Mouse (Mus musculus) lung, postnatal 0 days (tissue): ENCODE measurements around the gene Mbd4. TPM values are rescaled to one million over a fixed set of nuclear protein-coding genes. Genes with fewer than 3 reads are reported as not detected.
A peak's percentile ranks its signal among the peaks of the same experiment; 100 is the strongest.

Source experiments
- ATAC-seq: fragments of 200-750 bp; cut with Nextera tagmentation; 2 replicates; pipeline ENCODE4 v1.8.0; 2017; ENCODE audit warnings: moderate library complexity
- DNase-seq: peaks from one replicate; pipeline ENCODE4 v3.0.0-alpha.2; 2016; ENCODE audit warnings: low spot score
- H3K27ac ChIP-seq: fragments of 300-500 bp; sonication (generic); 2 replicates; pipeline ENCODE4 v1.5.1; 2014; ENCODE audit warnings: antibody characterized with exemption, mild to moderate bottlenecking, low read length, mixed read lengths
- H3K27me3 ChIP-seq: fragments of 300-500 bp; sonication (generic); replicated peaks from 2 replicates; pipeline ENCODE4 v1.6.1; 2014; ENCODE audit warnings: low read length, mixed read lengths; ENCODE audit not compliant: insufficient read depth
- H3K36me3 ChIP-seq: fragments of 300-500 bp; sonication (generic); 2 replicates; pipeline ENCODE4 v1.6.1; 2014; ENCODE audit warnings: low read length, mixed read lengths; ENCODE audit not compliant: insufficient read depth
- H3K4me1 ChIP-seq: fragments of 300-500 bp; sonication (generic); 2 replicates; pipeline ENCODE4 v1.6.1; 2014; ENCODE audit warnings: antibody characterized with exemption, low read depth, low read length, mixed read lengths; ENCODE audit not compliant: insufficient read depth
- H3K4me2 ChIP-seq: fragments of 300-500 bp; sonication (generic); replicated peaks from 2 replicates; pipeline ENCODE4 v1.6.1; 2014; ENCODE audit warnings: low read depth, mild to moderate bottlenecking, low read length, moderate library complexity, mixed read lengths
- H3K4me3 ChIP-seq: fragments of 300-500 bp; sonication (generic); 2 replicates; pipeline ENCODE4 v1.5.1; 2014; ENCODE audit warnings: low read depth, low read length
- H3K9ac ChIP-seq: fragments of 300-500 bp; sonication (generic); replicated peaks from 2 replicates; pipeline ENCODE4 v1.6.1; 2014; ENCODE audit warnings: low read depth, mild to moderate bottlenecking
- H3K9me3 ChIP-seq: fragments of 300-500 bp; sonication (generic); 2 replicates; pipeline ENCODE4 v1.6.1; 2016; ENCODE audit warnings: low read length, mixed read lengths
- CTCF ChIP-seq: IDR thresholded peaks from 2 replicates; pipeline ENCODE4 v1.5.1; 2016; ENCODE audit warnings: antibody characterized with exemption, mild to moderate bottlenecking
- EP300 ChIP-seq: IDR thresholded peaks from 2 replicates; pipeline ENCODE4 v1.6.1; 2016; ENCODE audit warnings: antibody characterized with exemption, mild to moderate bottlenecking, control low read depth
- WGBS: fragments of 180-500 bp; shearing (Covaris S2); extraction: QIAGEN DNeasy Blood & Tissue Kit; methylation state at CpG from one replicate; pipeline ENCODE4 v1.1.7; 2014; 5-methylcytosine and 5-hydroxymethylcytosine counted together
- polyA plus RNA-seq: library from polyadenylated mRNA; unstranded; fragments of >200 nt; fragmentation: Nextera tagmentation; extraction: Ambion mirVana; gene quantifications from 2 replicates; pipeline ENCODE4 v1.2.1, GENCODE M21; 2015

Mbd4 gene
- polyA plus RNA-seq, 1 experiment from 2014 or later = 4.5 TPM

GRCm38 (mm10) chr6:115865246-115865645 is 12.1 kb upstream of the Mbd4 start:
- DNase-seq (no peak), ATAC-seq (no peak)
- H3K9me3 ChIP-seq = no peaks in the 10 kb centered on the region
- H3K36me3 ChIP-seq = no peaks in the 10 kb centered on the region
- 0 out of 2 replicates have a peak, but pooled peaks cover 5% of the 10 kb centered on the region for H3K4me1 ChIP-seq
- H3K27me3 ChIP-seq = no peaks in the 10 kb centered on the region
- no peak overlapping the region for H3K9ac ChIP-seq
- TF ChIP-seq CTCF = no peak
- TF ChIP-seq EP300 = no peak
- H3K4me2 ChIP-seq = no peak overlapping the region
- H3K27ac ChIP-seq = no peak overlapping the region
- H3K4me3 ChIP-seq = no peak overlapping the region
- WGBS = 84% methylated on average over 4 of the region's 4 CpGs

DNA sequence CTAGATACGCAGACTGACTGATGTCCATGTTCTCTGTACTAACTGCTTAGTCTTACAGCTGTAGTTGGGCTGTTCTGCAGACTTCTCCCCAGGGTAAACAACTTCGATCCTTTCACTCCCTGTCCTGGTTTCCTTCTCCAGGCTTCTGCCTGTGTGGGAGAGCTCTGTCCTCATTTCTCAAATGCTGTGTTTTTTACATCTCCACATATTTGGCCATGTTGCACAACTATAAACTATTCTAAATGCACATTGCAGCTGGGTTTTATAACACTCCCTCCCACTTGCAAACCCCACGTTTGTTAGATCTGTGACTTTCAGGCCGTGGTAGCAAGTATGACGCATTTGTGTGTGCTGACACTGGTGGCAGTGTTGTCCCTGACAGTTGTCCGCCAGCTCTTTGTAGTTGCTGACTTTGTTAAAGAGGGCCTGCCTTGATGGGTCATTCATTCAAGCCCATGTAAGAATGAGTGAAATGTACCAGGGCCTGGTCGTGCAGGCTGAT is 10.2 kb upstream of the Mbd4 start:
- Histone ChIP-seq H3K27me3 (no peaks in the 10 kb centered on the region), H3K4me2 (no peak overlapping the region), H3K9ac (no peak overlapping the region), H3K27ac (peak overlapping the region; percentile 71), H3K9me3 (no peaks in the 10 kb centered on the region), H3K36me3 (no peaks in the 10 kb centered on the region), H3K4me1 (peaks cover 5% of the 10 kb centered on the region; the same call in 1 of the 2 replicates), H3K4me3 (no peak overlapping the region)
- ATAC-seq (peak; percentile 81), DNase-seq (peak; percentile 92)
- peak; percentile 22; the same call in 1 of the 2 replicates for TF ChIP-seq CTCF
- peak; percentile 76 for TF ChIP-seq EP300
- 43% methylated on average over 7 of the region's 7 CpGs for WGBS

DNA sequence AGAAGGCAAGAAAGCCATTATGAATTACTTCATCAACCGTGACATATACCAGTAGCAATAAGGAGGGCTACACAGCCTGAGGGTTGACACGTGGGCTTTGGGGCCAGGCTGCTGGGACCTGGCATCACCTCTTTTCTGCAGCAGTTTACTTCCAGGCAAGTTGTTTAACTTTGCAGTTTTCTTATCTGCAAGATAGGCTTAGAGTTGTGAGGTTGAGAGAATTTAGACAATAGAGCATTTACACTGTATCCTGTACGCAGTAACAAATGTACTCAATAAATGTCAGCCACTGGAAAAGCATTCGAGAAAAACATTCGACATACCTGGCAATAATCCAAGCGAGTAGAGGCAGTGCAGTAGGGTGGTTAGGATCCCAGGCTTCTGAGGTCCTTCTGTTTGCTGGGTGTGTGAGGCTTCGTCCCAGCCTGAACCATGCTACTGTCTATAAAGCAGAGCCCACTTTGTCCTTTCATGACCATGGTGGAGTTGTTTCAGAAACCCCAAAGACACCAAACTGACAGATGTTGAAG is 6.9 kb upstream of the Mbd4 start:
- 33% methylated on average over 7 of the region's 7 CpGs for WGBS
- ATAC-seq = peak; percentile 12
- peak; percentile 40 for DNase-seq
- H3K27ac ChIP-seq = no peak overlapping the region
- no peaks in the 10 kb centered on the region for H3K9me3 ChIP-seq
- no peak overlapping the region for H3K9ac ChIP-seq
- peak; percentile 65; the same call in 1 of the 2 replicates for TF ChIP-seq EP300
- no peak for TF ChIP-seq CTCF
- H3K4me1 ChIP-seq = peaks cover 5% of the 10 kb centered on the region; the same call in 1 of the 2 replicates
- no peaks in the 10 kb centered on the region for H3K36me3 ChIP-seq
- no peak overlapping the region for H3K4me2 ChIP-seq
- no peak overlapping the region for H3K4me3 ChIP-seq
- H3K27me3 ChIP-seq = no peaks in the 10 kb centered on the region

DNA sequence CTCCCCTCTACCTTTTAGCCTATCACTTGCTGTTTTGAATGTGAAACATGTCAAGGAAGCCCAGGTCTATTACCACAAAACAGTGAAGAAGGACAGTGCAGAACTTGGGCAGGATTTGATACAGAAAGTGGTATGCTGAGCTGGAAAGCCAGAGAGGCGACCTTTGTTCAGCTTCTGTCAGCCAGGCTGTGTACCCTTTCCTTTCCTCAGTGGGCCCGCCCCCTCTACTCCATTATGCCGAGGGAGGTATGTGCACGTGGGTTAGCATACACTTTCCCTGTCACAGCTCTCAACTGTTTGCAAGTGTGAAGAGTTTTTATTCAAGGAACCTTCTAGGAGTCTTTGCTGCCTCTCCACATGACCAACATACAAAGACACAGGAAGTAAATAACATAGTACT is 6.1 kb upstream of the Mbd4 start:
- no peak overlapping the region for H3K4me3 ChIP-seq
- H3K9ac ChIP-seq = no peak overlapping the region
- no peak overlapping the region for H3K27ac ChIP-seq
- DNase-seq (no peak), ATAC-seq (no peak)
- H3K4me2 ChIP-seq = no peak overlapping the region
- TF ChIP-seq EP300 (no peak), CTCF (no peak)
- no peaks in the 10 kb centered on the region for H3K27me3 ChIP-seq
- H3K36me3 ChIP-seq = no peaks in the 10 kb centered on the region
- H3K9me3 ChIP-seq = no peaks in the 10 kb centered on the region
- 41% methylated on average over 4 of the region's 4 CpGs for WGBS
- peaks cover 5% of the 10 kb centered on the region; the same call in 1 of the 2 replicates for H3K4me1 ChIP-seq

DNA sequence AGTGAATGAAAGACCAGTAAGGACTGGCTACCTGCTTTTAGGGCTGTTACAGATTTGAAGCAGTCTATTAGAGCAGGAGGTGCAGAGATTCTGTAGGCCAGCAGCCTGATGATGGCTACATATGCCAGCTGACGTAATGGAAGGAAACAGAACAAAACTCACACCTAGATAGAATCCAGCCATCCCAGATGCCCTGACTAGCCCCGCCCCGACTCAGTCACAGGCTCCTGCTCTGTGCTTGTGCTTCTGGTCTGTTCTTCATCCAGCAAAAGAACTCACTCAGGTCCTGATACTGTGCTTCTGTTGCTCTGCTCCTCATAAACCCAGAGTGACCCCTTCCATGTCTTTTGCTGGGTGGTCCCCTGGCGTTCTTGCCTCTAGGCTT is 3.2 kb upstream of the Mbd4 start:
- no peaks in the 10 kb centered on the region for H3K27me3 ChIP-seq
- no peak overlapping the region for H3K4me3 ChIP-seq
- H3K9ac ChIP-seq = no peak overlapping the region
- H3K4me2 ChIP-seq = no peak overlapping the region
- DNase-seq (peak; percentile 44), ATAC-seq (no peak)
- H3K27ac ChIP-seq = peak overlapping the region; percentile 32; the same call in 1 of the 2 replicates
- TF ChIP-seq CTCF = no peak
- TF ChIP-seq EP300 = no peak
- no peaks in the 10 kb centered on the region for H3K36me3 ChIP-seq
- 55% methylated on average over 4 of the region's 4 CpGs for WGBS
- no peaks in the 10 kb centered on the region for H3K9me3 ChIP-seq
- no peaks in the 10 kb centered on the region; the same call in 1 of the 2 replicates for H3K4me1 ChIP-seq

DNA sequence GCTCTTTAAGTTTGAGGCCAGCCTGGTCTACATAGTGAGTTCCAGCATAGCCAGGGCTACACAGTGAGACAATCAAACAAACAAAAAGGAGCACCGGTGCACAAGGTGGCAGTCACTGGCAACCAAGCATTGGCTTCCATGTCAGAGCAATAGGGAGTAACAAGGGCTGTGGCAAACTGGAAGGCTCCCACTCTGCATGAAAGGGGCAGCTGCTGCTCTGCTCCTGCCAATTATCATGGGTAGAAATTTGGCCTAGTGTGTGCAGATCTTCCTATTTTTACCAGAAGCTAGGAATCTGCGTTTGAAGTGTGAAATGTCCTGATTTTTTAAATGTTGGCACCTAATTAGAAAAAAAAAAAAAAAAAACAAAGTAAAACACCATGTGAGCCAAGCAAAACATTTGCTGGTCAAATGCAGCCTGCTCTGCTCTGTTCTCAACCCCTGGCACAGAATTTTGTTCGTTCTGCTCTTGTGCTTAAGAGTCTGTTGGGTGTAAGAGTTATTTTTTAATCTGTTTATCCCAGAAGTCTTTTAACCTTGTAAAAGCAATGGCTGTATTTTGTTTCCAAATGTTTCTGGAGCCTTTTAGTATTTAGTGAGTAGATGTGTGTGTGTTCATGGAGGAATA is 2.7 kb upstream of the Mbd4 start:
- TF ChIP-seq CTCF (no peak), EP300 (no peak)
- DNase-seq (no peak), ATAC-seq (no peak)
- Histone ChIP-seq H3K27me3 (no peaks in the 10 kb centered on the region), H3K27ac (peak overlapping the region; percentile 32; the same call in 1 of the 2 replicates), H3K4me3 (no peak overlapping the region), H3K9me3 (no peaks in the 10 kb centered on the region), H3K9ac (no peak overlapping the region), H3K36me3 (no peaks in the 10 kb centered on the region), H3K4me1 (no peaks in the 10 kb centered on the region; the same call in 1 of the 2 replicates), H3K4me2 (no peak overlapping the region)
- 53% methylated on average over 3 of the region's 3 CpGs for WGBS
